Mouse (Mus musculus) T-helper 1 cell (primary cell): ENCODE measurements around the gene Myh13.

Source experiments
- in situ Hi-C: fragments of 300-600 bp; cut with MboI, MseI; formaldehyde crosslinking; loops from one replicate; pipeline ENCODE4 v1.15.1; 2025; ENCODE audit warnings: high pct_unique_total_duplicates

Gene Myh13

GRCm38 (mm10) chr11:67321358-67321757 is at the start of gene Myh13:
Gene Myh13, plus strand, starts transcription at chr11:67321658.
- in situ Hi-C loops = no loop called here

GRCm38 (mm10) chr11:67276601-67277174 is 44.8 kb upstream of the Myh13 start, which contains the start of gene Myh8:
Gene Myh8, plus strand, starts transcription at chr11:67277124.
- in situ Hi-C loops = loop anchor here (10.0 kb wide), 1 partner anchor 1072 kb away; no protein-coding TSS in a partner anchor

GRCm38 (mm10) chr11:67293440-67293839 is 28.0 kb upstream of the Myh13 start:
- in situ Hi-C loops = no loop called here

- in situ Hi-C loops = no loop called here
Measured at GRCm38 (mm10) chr11:67313733-67314452, 7.6 kb upstream of the Myh13 start.

- in situ Hi-C loops = no loop called here
Measured at GRCm38 (mm10) chr11:67326536-67326935, 5.1 kb downstream of the Myh13 start.

- in situ Hi-C loops = no loop called here
Measured at GRCm38 (mm10) chr11:67344556-67344955, 23.1 kb downstream of the Myh13 start.

GRCm38 (mm10) chr11:67345186-67345855 is 23.9 kb downstream of the Myh13 start:
- in situ Hi-C loops = no loop called here

- in situ Hi-C loops = no loop called here
Measured at GRCm38 (mm10) chr11:67345856-67346236, 24.4 kb downstream of the Myh13 start.

- in situ Hi-C loops = loop anchor here (5.0 kb wide), 1 partner anchor 238 kb away; no protein-coding TSS in a partner anchor
Measured at GRCm38 (mm10) chr11:67350153-67350768, 28.8 kb downstream of the Myh13 start.

GRCm38 (mm10) chr11:67353011-67353410 is 31.6 kb downstream of the Myh13 start:
- in situ Hi-C loops = loop anchor here (5.0 kb wide), 1 partner anchor 241 kb away; no protein-coding TSS in a partner anchor

- in situ Hi-C loops = no loop called here
Measured at GRCm38 (mm10) chr11:67358031-67358430, 36.6 kb downstream of the Myh13 start.

GRCm38 (mm10) chr11:67362236-67362635 is 40.8 kb downstream of the Myh13 start:
- in situ Hi-C loops = no loop called here

GRCm38 (mm10) chr11:67364551-67364950 is 43.1 kb downstream of the Myh13 start:
- in situ Hi-C loops = no loop called here

- in situ Hi-C loops = no loop called here
Measured at GRCm38 (mm10) chr11:67364986-67365721, 43.7 kb downstream of the Myh13 start.

GRCm38 (mm10) chr11:67366936-67367335 is 45.5 kb downstream of the Myh13 start:
- in situ Hi-C loops = no loop called here

GRCm38 (mm10) chr11:67373333-67373732 is 51.9 kb downstream of the Myh13 start:
- in situ Hi-C loops = no loop called here

- in situ Hi-C loops = no loop called here
Measured at GRCm38 (mm10) chr11:67376308-67376707, 54.9 kb downstream of the Myh13 start.

GRCm38 (mm10) chr11:67379703-67380510 is 58.4 kb downstream of the Myh13 start:
- in situ Hi-C loops = no loop called here

- in situ Hi-C loops = no loop called here
Measured at GRCm38 (mm10) chr11:67381833-67382232, 60.4 kb downstream of the Myh13 start.

GRCm38 (mm10) chr11:67384653-67385052 is 63.2 kb downstream of the Myh13 start:
- in situ Hi-C loops = no loop called here
